Mouse (Mus musculus) inflammation-experienced regulatory T-cells, adult 6 months (primary cell): ENCODE data around the gene Amigo1. TPM values are rescaled to one million over a fixed set of nuclear protein-coding genes. Genes with fewer than 3 reads are reported as not detected.

ENCODE experiments used
- ATAC-seq: one replicate; pipeline ENCODE4 v1.8.0; 2017
- polyA plus RNA-seq, 3 experiments: library from polyadenylated mRNA; unstranded; fragments of 100-300 nt; shearing (Covaris generic); gene quantifications; one replicate each; pipeline ENCODE4 v1.2.1; 2017

Gene Amigo1
- polyA plus RNA-seq = under 1 TPM; 0.33 to 0.53 (median 0.51) TPM

DNA sequence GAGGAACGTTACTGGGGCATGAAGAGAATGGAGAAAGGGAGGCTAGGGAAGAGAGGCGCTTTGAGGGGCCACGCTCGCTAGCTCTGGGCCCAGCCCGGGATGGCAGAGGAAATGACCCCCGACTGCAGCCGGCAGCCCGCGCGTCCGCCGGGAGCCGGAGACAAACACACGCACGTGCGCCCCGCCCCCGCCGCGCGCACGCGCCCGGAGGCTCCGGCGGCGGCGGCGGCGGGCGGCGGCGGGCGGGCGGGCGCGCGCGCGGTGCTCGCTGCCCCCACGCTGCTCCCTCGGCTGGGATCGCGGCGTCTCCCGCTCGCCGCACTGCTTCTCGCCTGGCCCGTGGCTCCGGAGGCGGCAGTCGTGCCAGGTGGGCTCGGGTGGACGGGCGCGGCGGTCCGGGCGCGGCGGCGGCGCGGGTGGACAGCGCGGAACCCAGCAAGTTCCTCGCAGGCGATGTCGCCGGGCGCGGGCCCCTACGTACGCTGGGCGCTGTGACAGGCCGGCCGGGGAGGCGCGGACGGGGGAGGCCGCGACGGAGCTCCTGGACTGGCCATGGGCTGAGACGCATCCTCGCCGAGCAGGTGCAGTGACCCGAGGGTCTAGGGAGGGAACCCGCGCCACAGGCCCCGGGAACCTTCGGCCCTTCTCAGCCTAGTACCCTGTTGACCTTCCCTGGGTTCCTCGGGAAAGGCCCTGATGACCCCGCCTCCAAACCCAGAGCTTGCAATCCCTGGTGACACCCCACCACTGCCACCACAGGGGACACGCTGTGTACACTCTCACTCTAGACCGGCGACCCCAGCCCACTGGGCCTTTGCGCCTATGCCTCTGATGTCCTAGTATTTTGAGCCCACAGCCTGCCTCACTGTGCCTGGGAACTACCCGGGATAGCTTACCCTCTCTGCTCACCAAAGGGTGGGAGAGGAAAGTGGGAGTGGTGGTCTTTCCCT is at the start of gene Amigo1:
Amigo1 (plus strand) TSS at position 238 of the 950 bp plus-strand sequence.
- peak; percentile 58 for ATAC-seq

DNA sequence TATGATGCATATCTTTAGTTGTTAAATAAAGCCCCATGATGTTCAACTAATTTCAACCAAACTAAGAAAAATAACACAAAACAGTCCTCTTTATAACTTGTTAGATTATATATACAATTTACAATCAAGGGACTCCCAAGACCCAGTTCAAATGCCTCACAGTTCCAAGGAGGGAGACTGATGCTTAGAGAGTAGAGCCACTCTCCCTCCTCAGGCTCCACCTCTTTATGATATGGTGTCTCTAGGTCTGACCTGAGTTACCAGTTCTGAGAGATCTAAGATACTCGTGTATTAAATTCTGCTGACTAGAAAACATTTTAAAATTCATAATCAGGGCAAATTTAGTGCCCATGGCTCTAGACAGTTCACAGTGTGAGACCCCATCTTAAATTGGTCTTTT is 47.0 kb upstream of the Amigo1 start:
- no peak for ATAC-seq

DNA sequence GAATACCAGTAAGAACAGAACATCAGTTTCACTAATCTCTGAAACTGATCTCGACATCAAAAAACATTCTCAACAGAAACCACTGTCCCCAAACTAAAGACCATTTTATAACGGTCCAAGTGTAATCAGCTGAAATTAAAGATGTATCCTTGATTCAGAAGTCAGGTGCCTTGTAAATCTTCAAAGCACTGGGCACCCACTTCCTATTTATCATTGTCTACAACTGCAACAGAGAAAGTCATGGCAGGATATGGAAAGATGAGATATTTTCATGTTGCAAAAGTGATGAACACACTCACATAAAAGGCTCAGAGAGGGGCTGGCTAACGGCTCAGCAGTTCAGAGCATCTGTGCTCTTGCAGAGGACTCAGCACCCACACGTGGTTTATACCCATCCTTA is 45.3 kb upstream of the Amigo1 start:
- peak; percentile 73 for ATAC-seq

DNA sequence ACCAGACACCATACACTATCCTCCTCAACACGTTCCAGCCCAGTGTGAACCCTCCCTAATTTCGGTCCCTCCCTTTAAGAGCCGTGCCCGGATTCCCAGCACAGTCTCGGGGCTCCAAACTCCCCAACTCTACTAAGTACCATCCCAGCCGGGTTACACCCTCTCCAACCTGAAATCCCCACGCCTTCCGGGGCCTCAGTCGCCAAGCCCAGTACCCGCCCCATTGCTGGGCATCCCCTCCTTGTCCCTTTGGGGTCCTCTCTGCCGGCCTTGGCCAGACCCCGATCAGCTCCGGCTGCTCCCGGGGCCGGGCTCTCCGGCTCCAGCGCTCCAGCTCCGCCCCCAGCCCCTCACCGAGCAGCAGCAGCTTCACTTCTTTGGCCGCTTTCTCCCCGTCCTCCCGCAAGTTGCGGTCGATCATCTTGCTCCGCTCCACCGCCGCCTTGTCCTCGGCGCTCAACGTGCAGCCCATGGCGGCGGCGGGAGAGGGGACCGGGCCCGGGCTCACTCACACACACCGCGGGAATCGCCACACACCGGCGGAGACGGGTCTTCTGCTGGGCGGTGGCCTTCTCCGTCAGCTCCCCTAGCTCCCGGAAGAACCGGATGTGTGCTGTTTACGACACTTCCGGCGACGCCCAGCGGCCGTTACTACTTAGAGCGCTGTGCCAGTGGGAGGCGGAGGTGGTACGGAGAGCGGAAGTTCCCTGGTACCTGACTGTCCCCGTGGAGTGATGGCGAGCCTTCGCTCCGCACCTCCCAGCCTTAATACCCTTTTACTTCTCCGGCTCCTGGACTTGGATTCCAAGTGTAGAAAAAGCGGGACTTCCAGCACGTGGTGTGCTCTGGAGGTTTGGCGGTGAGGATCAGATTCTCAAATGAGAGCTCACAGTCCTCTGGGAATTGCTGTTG is 40.3 kb upstream of the Amigo1 start, which contains the start of gene Gnai3:
Gnai3 (minus strand) TSS at position 613 of the 912 bp plus-strand sequence.
- peak; percentile 96 for ATAC-seq

DNA sequence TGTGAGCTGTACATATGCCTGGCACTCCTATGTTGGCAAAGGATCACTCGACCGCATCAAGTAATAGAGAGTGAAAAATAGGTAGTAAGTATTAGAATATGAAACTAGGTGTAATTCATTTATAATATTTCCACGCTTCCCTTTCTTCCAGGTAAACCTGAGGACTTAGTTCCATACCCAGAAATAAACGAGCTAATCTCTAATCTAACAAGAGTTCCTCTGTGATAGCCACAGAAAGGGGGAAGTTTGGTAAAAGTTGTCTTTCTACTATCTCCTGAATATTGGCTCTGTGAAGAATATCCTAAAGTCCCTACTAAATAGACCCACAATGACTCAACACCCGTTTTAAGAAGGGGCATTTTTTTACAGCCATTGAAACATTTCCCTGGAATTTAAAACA is 39.5 kb upstream of the Amigo1 start:
- ATAC-seq = no peak

DNA sequence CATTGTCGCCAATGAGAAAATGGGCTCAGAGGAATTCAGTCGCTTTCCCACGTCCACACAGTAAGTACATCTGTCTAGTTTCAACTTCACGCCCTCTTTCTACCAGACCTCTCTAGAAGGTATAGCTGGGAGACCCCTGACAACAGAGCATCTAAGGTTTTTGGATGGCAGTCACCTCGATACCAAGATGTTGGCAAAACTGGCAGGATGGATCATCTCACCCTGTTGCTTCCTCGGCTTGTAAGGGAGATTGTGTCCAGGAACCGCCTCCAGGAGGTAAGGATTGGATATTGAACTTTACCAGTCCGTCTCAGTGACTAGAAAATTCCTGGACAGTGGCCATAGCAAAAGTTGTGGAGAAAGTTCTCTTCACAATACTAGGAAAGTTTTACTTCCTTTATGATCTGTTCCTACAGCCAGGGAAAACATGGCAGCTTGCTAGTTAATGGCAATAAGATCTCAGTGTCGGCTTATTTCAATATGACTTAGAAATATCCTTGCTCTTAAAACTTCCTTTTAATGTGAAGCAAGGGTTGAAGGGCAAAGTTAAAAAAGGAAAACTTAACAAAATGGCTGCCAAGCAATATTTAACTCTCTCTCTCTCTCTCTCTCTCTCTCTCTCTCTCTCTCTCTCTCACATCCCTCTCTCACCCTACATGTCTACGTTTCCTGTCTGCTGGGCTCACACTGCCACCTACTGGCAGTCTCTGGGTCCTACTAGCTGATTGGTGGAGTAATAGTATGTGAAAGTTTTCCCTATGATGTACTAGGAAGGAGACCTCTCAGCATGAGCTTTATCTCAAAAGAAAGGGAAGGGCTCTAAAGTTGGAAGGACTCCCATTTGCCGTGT is 38.5 kb upstream of the Amigo1 start:
- ATAC-seq = peak; percentile 60

DNA sequence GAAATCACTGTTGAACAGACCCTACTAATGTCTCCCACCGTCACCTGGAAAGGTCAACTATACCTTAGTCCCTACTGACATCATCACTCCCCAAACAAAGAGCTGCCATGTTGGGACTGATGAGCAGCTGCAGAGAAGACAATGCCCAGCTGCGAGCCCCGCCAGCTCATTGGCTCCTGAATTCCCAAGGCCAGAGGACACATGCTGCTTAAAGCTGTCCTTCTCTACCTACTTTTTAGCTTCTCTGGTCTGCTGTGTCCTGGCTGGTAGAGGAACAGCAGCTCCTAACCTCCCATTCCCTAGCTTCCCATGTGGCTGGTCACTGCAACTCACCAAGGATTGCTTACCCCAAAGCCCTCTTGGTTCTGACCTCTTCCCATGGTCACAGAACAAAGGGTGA is 33.8 kb upstream of the Amigo1 start:
- no peak for ATAC-seq

DNA sequence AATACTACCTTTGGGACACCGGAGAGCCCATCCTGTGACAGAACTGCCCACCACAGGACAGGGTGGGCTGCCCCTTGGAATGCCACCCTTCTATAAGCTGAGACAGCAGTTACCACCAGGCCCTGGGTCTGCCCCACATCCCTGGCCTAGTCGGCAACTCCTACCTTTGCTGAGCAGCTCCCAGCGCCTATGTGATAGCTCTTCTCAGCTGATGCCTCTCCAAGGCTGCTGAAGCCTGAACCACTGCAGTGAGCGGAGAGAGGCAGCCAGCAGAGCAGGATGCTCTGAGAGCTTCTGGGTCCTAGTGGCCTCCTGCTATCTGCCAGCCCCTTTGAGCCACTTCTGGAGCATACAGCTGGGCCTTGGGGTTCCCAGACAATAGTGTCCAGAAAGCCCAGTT is 31.5 kb upstream of the Amigo1 start, which contains the start of gene Gpr61:
Gpr61 (minus strand) TSS at position 227 of the 400 bp plus-strand sequence.
- ATAC-seq = no peak

DNA sequence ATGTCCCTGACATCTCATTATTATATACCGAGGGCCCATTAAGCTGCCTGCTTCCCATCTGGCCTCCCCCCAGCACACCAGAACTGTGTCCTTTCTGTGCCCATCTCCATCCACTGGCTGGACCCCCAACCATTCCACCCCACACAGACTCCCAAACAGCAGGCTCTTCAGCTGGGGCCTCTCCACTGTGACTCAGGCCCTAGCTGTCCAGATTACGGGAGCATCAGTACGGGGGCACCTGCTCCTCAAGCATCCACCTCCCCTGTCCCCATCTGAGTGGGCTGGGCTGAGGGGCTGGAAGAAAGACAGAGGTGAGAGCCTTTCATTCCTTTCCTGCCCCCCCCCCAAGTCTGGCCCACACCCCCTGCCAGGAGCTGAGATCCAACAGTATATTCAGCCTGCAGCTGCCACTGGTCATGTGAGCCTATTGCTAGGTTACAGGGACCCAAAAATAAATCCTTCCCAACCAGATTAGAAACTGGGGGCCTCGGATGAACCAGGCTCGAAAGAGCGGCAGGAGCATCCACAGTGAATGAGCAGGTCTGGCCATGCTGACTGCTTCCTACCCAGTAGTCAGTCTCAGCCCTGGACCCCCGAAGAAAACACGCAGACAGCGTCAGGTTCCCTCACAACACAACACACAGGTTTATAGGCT is 27.6 kb upstream of the Amigo1 start:
- ATAC-seq = no peak

DNA sequence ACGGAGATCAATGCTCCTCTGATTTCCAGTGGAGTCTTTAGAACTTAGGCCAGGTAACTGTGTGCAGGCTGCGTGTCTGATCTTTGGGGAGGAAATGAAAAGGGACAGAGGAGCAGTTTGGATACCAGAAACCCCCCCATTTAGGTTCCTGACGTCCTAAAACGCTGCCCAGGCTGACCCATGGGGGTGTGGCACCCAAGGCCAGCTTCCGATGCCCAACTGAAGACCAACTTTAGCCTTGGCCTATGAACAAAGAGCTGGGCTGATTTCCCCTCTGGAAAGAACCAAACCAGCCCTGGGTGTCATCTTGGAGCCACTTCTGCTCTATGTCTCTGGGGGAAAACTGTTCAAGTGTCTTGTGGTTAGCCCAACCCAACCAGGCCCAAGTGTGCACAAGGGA is 22.0 kb upstream of the Amigo1 start:
- ATAC-seq = no peak

DNA sequence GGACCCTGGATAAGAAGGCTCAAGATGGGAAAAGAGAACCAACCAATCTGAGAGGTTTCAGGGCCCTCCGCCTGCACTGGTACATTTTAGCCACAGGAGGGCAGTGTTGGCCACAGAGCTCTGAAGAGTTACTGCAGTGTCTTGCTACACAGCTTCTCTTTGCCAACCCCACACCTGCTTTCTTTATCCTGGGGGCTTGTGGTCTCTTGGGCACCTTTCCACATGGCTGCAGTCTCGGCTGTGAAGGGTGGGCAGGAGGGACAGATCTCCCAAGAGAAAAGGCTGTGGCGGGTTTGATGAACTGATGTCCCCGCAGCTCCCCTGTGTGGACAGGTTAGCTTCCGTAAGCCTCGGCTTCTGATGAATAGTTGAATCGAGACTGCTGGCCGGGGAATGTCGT is 21.3 kb upstream of the Amigo1 start:
- peak; percentile 80 for ATAC-seq

DNA sequence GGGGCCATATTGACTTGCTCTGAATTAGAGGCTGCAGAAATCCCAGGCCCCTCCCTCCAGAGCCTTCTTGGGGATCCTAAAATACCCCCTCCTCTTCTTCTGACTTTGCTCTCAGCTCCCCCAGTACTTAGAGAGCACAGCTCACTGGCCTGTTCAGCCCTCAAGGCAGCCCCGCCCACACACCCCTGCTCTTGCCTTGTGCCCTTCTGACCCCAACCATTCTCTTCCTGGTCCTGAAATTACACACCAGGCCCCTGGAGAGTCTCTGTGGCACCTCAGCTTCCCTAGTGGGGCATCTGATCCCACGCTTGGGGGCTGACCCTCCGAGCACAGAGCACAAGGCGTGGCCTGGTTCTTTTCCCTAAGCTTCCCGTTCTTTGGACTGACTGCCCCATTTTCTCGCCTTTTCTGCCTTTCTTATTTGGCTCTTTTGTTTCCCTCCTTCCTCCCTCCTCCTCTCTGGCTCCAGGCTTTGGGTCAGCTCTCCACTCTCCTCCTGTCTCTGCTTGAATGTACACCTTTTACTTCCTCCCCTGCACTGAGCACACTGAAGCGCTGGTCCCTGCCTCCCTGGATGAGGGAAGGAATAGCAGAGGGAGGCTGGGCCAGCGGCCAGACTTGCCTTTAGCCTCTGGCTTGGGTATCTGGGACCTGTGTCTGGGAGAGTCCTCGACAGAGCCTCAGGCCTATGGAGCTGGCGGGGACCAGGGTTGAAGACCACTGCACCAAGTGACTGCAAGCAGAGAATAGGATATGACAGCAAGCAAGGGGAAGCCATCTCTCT is 20.4 kb upstream of the Amigo1 start:
- no peak for ATAC-seq

DNA sequence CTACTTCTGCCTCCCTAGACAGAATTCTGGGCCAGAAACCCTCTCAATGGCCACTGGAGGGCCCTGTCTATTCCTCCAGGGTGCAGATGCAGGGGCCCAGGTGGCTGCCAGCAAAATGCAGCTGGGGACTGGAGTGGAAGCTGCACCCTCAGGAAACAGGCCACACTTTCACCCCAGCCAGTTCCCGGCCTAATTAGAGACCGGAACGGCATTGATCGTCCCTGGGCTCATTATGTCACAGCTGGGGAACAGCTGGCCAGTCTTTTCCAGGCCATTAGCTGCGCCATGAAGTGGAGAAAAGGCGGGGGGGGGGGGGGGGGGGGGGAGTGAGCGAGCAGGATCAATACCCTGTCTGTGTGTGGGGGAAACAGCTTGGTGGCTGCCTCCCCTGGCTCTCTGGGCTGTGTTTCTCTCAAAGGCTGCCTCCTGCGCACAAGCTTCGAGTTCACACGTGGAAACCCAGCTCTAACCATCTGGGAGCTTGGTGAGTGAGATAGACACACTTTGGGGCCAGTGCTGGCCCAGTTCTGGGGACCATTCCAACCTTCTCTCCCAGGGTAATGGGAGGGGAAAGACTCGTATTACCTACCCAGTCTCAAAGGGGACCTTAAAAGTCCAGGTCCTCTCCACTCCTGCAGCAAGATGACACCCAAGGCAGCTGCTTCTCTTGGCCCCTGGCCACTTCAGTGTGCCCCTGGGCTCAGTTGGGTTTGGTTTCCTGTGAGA is 19.5 kb upstream of the Amigo1 start:
- ATAC-seq = no peak

DNA sequence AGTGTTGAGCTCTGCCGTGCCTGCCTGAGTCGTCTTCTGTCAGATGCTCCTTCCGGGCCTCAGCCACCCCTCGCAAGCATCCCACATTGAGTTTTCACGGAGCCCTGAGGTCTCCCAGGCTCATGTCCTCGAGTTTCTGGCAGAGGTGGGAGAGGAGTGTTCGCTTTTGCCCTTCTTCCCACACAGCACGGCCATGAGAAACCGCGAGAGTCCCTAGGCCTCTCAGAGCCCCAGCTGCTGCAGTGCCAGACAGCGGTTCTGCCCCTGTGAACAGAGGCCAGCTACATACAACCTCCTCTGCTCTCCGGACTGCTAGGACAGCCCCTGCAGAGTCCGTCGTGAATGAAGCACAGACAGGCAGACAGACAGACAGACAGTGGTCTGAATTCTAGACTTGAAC is 18.6 kb upstream of the Amigo1 start:
- no peak for ATAC-seq

DNA sequence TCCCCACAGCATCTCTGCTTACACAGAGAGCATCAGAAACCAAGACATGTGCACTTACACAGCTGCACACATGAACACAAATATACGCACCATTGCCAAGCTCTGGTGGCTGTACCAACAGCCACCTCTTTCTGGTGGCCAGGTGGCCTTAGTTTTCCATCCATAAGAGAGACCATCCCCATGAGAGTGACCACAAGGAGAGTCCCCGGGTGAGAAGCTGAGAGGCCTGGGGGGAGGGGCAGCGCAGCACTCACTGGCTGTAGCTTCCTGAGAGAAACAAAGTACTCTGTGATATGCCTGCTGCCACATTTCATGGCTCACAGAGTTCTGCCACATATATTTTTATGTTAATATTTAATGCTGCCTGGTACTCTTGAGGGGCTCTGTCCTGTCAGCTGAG is 16.9 kb upstream of the Amigo1 start:
- no peak for ATAC-seq

DNA sequence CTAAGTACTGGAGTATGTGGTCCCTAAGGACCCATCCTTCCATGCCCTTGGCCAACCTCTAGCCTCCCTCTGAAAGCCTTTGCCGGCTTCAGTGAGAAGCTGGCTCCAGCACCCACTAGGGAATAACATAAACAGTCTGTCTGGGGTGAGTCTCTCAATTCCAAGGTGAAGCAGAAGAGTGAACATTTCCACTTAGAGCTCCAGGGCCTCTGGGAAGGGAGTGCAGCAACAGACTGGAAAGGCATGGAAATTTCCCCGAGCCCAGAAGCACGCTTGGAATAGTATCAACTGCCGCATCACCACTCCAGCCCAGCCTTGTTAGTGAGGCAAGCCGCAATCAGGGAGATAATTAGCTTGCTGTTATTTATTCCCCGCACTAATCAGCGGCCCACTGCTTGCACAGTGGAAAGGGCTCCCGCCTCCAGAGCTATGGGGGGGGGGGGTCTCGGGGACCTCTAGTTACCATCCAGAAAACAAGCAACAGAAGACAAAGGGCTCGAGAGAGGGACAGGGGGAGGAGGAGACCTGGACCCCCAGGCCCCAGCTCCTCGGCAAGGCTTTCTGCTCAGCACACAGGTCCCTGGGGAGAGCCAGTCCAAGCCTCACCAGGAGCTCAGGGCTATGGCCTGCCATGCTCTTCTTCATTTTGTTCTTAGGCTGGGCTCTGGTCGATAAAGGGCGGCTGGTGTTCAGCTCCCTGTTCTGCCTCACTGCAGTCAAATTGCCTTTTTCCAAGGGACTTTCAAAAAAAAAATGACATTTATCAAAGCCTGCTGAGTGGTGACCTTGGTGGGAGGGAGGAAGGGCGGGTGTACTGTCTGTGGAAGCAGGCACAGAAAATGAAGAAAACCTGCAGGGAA is 11.2 kb upstream of the Amigo1 start:
- no peak for ATAC-seq

DNA sequence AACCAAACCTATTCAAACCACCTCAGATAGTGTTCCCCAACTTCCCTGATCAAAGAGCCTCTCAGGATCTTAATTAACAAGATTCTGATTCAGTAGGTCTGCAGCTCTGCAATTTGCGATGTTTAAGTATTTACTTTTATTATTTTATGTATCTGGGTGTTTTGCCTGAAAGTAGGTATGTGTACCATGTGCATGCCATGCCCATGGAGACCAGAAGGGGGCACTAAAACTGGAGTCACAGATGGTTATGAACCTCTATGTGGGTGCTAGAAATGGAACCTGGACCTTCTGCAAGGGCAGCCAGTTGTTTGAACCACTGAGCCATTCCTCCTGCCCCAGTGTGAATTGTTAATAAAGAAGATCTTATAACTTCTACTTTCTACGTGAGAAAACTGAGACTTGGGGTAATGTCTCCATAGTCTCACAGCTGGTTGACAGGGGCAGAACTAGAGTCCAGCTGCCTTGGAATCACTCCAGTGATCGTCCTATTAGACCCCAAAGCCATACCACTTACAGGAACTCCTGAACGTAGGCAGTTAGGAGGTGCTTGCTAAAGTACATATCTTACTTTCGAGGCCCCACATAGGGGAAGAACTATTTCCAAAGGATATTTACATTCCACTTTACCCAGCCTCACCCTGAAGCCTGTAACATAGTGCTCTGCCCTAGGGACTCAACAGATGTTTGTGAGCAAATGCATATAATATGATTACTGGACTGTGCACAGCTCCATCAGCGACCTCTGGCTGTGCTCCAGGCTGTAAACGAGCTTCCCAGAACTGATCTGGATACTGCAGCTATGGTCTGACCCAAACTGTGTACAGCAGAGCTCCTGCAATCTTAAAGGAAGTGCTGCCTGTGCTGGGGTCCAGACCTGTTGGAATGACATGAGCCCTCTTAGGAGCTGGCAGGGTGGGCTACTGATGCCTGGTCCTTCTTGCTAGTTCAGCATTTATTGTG is 7.1 kb upstream of the Amigo1 start:
- no peak for ATAC-seq

DNA sequence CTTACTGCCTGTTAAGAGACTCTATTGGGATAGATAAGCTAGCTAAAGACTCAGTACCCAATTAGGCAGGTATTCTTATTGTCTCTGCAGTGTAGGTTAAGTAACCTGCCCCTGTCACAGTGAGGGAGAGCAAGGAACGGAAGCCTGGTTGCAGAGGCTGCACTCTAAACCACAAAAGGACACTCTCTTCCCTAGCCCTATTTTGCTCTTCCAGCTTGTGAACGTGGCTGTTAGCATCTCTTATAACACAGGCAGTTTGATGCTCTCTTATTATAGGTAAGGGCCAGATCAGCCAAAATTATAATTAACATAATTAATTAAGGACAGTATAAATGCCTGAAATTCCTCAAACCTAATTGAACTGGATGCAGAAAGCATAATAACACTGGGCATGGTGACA is 5.6 kb upstream of the Amigo1 start:
- ATAC-seq = no peak
